Mouse (Mus musculus): ENCODE results near the gene Wdr35. TPM values are rescaled to one million over a fixed set of nuclear protein-coding genes. Genes with fewer than 3 reads are reported as not detected.

The Wdr35 gene
- polyA plus RNA-seq, 2 experiments = 17.8 to 18.8 TPM

- Histone ChIP-seq H3K4me1 (ENCODE audit: control insufficient read depth, insufficient read depth, low read length) (peaks cover 6% of the 10 kb centered on the region; the same call in 1 of the 2 replicates), H3K27ac (replicated peaks; ENCODE audit: low read depth, low read length) (peak within 1 kb of the TSS; percentile 96), H3K9me3 (ENCODE audit: control insufficient read depth, low read length) (no peaks in the 10 kb centered on the region), H3K27me3 (ENCODE audit: control insufficient read depth, insufficient read depth, low read length) (no peaks in the 10 kb centered on the region), H3K4me2 (replicated peaks; ENCODE audit: low read depth, low read length, severe bottlenecking) (peak within 1 kb of the TSS; percentile 55), H3K9ac (ENCODE audit: low read depth, low read length, severe bottlenecking) (peak within 1 kb of the TSS; percentile 85), H3K4me3 (replicated peaks; ENCODE audit: low read length) (peak within 1 kb of the TSS; percentile 57), H3K36me3 (ENCODE audit: control insufficient read depth, insufficient read depth, low read length) (peaks cover 13% of the 10 kb centered on the region)
- ATAC-seq (ENCODE audit: low FRiP score, low read depth) (peak; percentile 95), DNase-seq (ENCODE audit: low spot score) (peak; percentile 96)
- TF ChIP-seq POLR2A (IDR thresholded peaks at IDR 0.05; ENCODE audit: borderline replicate concordance, extremely low read depth, insufficient read depth, insufficient read length) = peak; percentile 97; the same call in 1 of the 2 replicates
- WGBS = under 1% methylated on average over 66 of the region's 69 CpGs
These were observed 56.4 kb downstream of the Wdr35 start, which contains the start of gene Ttc32 for GRCm38 (mm10) chr12:9029888-9030723. TSS of gene Ttc32 (plus strand) at chr12:9029997.

- Histone ChIP-seq H3K4me3 (replicated peaks; ENCODE audit: low read length) (peak overlapping the region; percentile 57), H3K9me3 (ENCODE audit: control insufficient read depth, low read length) (no peaks in the 10 kb centered on the region), H3K27ac (replicated peaks; ENCODE audit: low read depth, low read length) (no peak overlapping the region), H3K9ac (ENCODE audit: low read depth, low read length, severe bottlenecking) (peak overlapping the region; percentile 85), H3K36me3 (ENCODE audit: control insufficient read depth, insufficient read depth, low read length) (peaks cover 13% of the 10 kb centered on the region), H3K4me1 (ENCODE audit: control insufficient read depth, insufficient read depth, low read length) (peaks cover 11% of the 10 kb centered on the region; the same call in 1 of the 2 replicates), H3K4me2 (replicated peaks; ENCODE audit: low read depth, low read length, severe bottlenecking) (peak overlapping the region; percentile 55), H3K27me3 (ENCODE audit: control insufficient read depth, insufficient read depth, low read length) (no peaks in the 10 kb centered on the region)
- DNase-seq (ENCODE audit: low spot score) = no peak
- 67% methylated on average over 8 of the region's 8 CpGs for WGBS
- ATAC-seq (ENCODE audit: low FRiP score, low read depth) = no peak
- TF ChIP-seq POLR2A (IDR thresholded peaks at IDR 0.05; ENCODE audit: borderline replicate concordance, extremely low read depth, insufficient read depth, insufficient read length) = no peak
These were observed 57.5 kb downstream of the Wdr35 start for GRCm38 (mm10) chr12:9031166-9031565.

- no peak for DNase-seq (ENCODE audit: low spot score)
- peaks cover 11% of the 10 kb centered on the region; the same call in 1 of the 2 replicates for H3K4me1 ChIP-seq (ENCODE audit: control insufficient read depth, insufficient read depth, low read length)
- H3K9me3 ChIP-seq (ENCODE audit: control insufficient read depth, low read length) = no peaks in the 10 kb centered on the region
- no peak overlapping the region for H3K4me2 ChIP-seq (replicated peaks; ENCODE audit: low read depth, low read length, severe bottlenecking)
- H3K4me3 ChIP-seq (replicated peaks; ENCODE audit: low read length) = no peak overlapping the region
- TF ChIP-seq POLR2A (IDR thresholded peaks at IDR 0.05; ENCODE audit: borderline replicate concordance, extremely low read depth, insufficient read depth, insufficient read length) = no peak
- ATAC-seq (ENCODE audit: low FRiP score, low read depth) = no peak
- H3K27ac ChIP-seq (replicated peaks; ENCODE audit: low read depth, low read length) = no peak overlapping the region
- no peak overlapping the region for H3K9ac ChIP-seq (ENCODE audit: low read depth, low read length, severe bottlenecking)
- H3K27me3 ChIP-seq (ENCODE audit: control insufficient read depth, insufficient read depth, low read length) = no peaks in the 10 kb centered on the region
- peaks cover 7% of the 10 kb centered on the region; the same call in 1 of the 2 replicates for H3K36me3 ChIP-seq (ENCODE audit: control insufficient read depth, insufficient read depth, low read length)
These were observed 59.4 kb downstream of the Wdr35 start for GRCm38 (mm10) chr12:9033140-9033539.

GRCm38 (mm10) chr12:9036409-9036808 is 62.7 kb downstream of the Wdr35 start:
- Histone ChIP-seq H3K4me2 (replicated peaks; ENCODE audit: low read depth, low read length, severe bottlenecking) (no peak overlapping the region), H3K27me3 (ENCODE audit: control insufficient read depth, insufficient read depth, low read length) (no peaks in the 10 kb centered on the region), H3K36me3 (ENCODE audit: control insufficient read depth, insufficient read depth, low read length) (no peaks in the 10 kb centered on the region), H3K9ac (ENCODE audit: low read depth, low read length, severe bottlenecking) (no peak overlapping the region), H3K27ac (replicated peaks; ENCODE audit: low read depth, low read length) (no peak overlapping the region), H3K9me3 (ENCODE audit: control insufficient read depth, low read length) (no peaks in the 10 kb centered on the region), H3K4me1 (ENCODE audit: control insufficient read depth, insufficient read depth, low read length) (peaks cover 19% of the 10 kb centered on the region), H3K4me3 (replicated peaks; ENCODE audit: low read length) (no peak overlapping the region)
- DNase-seq (ENCODE audit: low spot score) (no peak), ATAC-seq (ENCODE audit: low FRiP score, low read depth) (no peak)
- TF ChIP-seq POLR2A (IDR thresholded peaks at IDR 0.05; ENCODE audit: borderline replicate concordance, extremely low read depth, insufficient read depth, insufficient read length) = no peak
- WGBS = 71% methylated on average over 9 of the region's 9 CpGs

- no peak for DNase-seq (ENCODE audit: low spot score)
These were observed 66.5 kb downstream of the Wdr35 start for GRCm38 (mm10) chr12:9040177-9040576.

More at GRCm38 (mm10) chr12:9040177-9040576, 66.5 kb downstream of the Wdr35 start:
- H3K4me1 ChIP-seq (ENCODE audit: control insufficient read depth, insufficient read depth, low read length) = peaks cover 11% of the 10 kb centered on the region
- no peak overlapping the region for H3K27ac ChIP-seq (replicated peaks; ENCODE audit: low read depth, low read length)
- TF ChIP-seq POLR2A (IDR thresholded peaks at IDR 0.05; ENCODE audit: borderline replicate concordance, extremely low read depth, insufficient read depth, insufficient read length) = no peak
- no peak overlapping the region for H3K9ac ChIP-seq (ENCODE audit: low read depth, low read length, severe bottlenecking)
- no peak overlapping the region for H3K4me2 ChIP-seq (replicated peaks; ENCODE audit: low read depth, low read length, severe bottlenecking)
- no peaks in the 10 kb centered on the region for H3K9me3 ChIP-seq (ENCODE audit: control insufficient read depth, low read length)
- H3K36me3 ChIP-seq (ENCODE audit: control insufficient read depth, insufficient read depth, low read length) = no peaks in the 10 kb centered on the region
- H3K27me3 ChIP-seq (ENCODE audit: control insufficient read depth, insufficient read depth, low read length) = no peaks in the 10 kb centered on the region
- no peak overlapping the region for H3K4me3 ChIP-seq (replicated peaks; ENCODE audit: low read length)
- WGBS = 59% methylated on average over 5 of the region's 5 CpGs
- no peak for ATAC-seq (ENCODE audit: low FRiP score, low read depth)

Measured in limb, embryonic 14.5 days (tissue).